Mouse (Mus musculus) hindbrain, embryonic 12.5 days (tissue): ENCODE measurements at regions not wholly inside any gene's neighbourhood (a gene's known extent, or its start where the extent isn't known, plus 50 kb on each side); places are given as distances from the start of the nearest gene placed in this dataset.

ENCODE experiments used
- ATAC-seq: fragments of 200-750 bp; cut with Nextera tagmentation; 2 replicates; pipeline ENCODE4 v1.8.0; 2017; ENCODE audit warnings: moderate TSS enrichment; ENCODE audit not compliant: low FRiP score
- H3K27ac ChIP-seq: fragments of 300-500 bp; sonication (generic); 2 replicates; pipeline ENCODE4 v1.5.1; 2016; ENCODE audit warnings: mild to moderate bottlenecking
- H3K27me3 ChIP-seq: fragments of 300-500 bp; sonication (generic); 2 replicates; pipeline ENCODE4 v1.6.1; 2016; ENCODE audit warnings: mild to moderate bottlenecking
- H3K36me3 ChIP-seq: fragments of 300-500 bp; sonication (generic); 2 replicates; pipeline ENCODE4 v1.6.1; 2016; ENCODE audit warnings: mild to moderate bottlenecking
- H3K4me1 ChIP-seq: fragments of 300-500 bp; sonication (generic); 2 replicates; pipeline ENCODE4 v1.6.1; 2016
- H3K4me2 ChIP-seq: fragments of 300-500 bp; sonication (generic); replicated peaks from 2 replicates; pipeline ENCODE4 v1.6.1; 2016; ENCODE audit warnings: mild to moderate bottlenecking
- H3K4me3 ChIP-seq: fragments of 300-500 bp; sonication (generic); 2 replicates; pipeline ENCODE4 v1.5.1; 2016; ENCODE audit warnings: mild to moderate bottlenecking
- H3K9ac ChIP-seq: fragments of 300-500 bp; sonication (generic); 2 replicates; pipeline ENCODE4 v1.6.1; 2016; ENCODE audit warnings: mild to moderate bottlenecking, moderate library complexity
- H3K9me3 ChIP-seq: fragments of 300-500 bp; sonication (generic); replicated peaks from 2 replicates; pipeline ENCODE4 v1.6.1; 2016; ENCODE audit warnings: mild to moderate bottlenecking
- WGBS: fragments of 180-500 bp; shearing (Covaris S2); methylation state at CpG from one replicate; pipeline ENCODE4 v1.1.7; 2016; 5-methylcytosine and 5-hydroxymethylcytosine counted together

- no peak overlapping the region for H3K4me2 ChIP-seq
- WGBS: 83% methylated on average over 10 of the region's 10 CpGs
Measured at GRCm38 (mm10) chr13:43724161-43724560, 60.4 kb upstream of the Cd83 start.

DNA sequence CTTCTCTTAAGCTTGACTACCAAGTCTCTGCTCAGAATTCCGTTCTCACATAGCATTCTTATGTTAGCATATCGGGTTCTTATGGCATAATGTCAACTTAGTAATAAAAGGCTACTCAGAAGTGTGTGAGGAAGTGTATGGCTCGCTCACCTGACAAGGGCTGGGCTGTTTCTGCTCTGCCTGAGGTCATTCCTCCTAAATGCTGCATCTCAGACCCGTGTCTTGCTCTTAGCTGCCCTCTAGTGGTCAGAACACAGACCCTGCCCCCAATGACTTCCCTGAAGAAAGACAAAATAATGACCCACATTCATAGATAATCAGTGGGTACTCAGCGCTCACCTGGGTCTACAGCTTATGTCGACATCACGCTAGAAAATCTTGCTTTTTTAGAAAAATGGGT lies 58.9 kb upstream of the Cd83 start:
- Histone ChIP-seq H3K9ac (no peak overlapping the region), H3K27ac (no peak overlapping the region), H3K4me2 (no peak overlapping the region), H3K9me3 (no peaks in the 10 kb centered on the region), H3K4me1 (no peaks in the 10 kb centered on the region), H3K4me3 (no peak overlapping the region), H3K36me3 (no peaks in the 10 kb centered on the region), H3K27me3 (no peaks in the 10 kb centered on the region)
- 28% methylated on average over 7 of the region's 7 CpGs for WGBS
- no peak for ATAC-seq

More at GRCm38 (mm10) chr13:43724161-43724560, 60.4 kb upstream of the Cd83 start:
- H3K4me1 ChIP-seq: no peaks in the 10 kb centered on the region
- no peak for ATAC-seq
- H3K27me3 ChIP-seq: no peaks in the 10 kb centered on the region
- no peak overlapping the region for H3K27ac ChIP-seq
- no peak overlapping the region for H3K9ac ChIP-seq
- H3K36me3 ChIP-seq: no peaks in the 10 kb centered on the region
- no peaks in the 10 kb centered on the region for H3K9me3 ChIP-seq
- no peak overlapping the region for H3K4me3 ChIP-seq

GRCm38 (mm10) chr13:43726895-43727341 lies 57.7 kb upstream of the Cd83 start:
- H3K9me3 ChIP-seq: no peaks in the 10 kb centered on the region
- H3K4me3 ChIP-seq: no peak overlapping the region
- no peak for ATAC-seq
- no peak overlapping the region for H3K27ac ChIP-seq
- no peaks in the 10 kb centered on the region for H3K4me1 ChIP-seq
- 76% methylated on average over 13 of the region's 13 CpGs for WGBS
- H3K9ac ChIP-seq: no peak overlapping the region
- no peak overlapping the region for H3K4me2 ChIP-seq
- no peaks in the 10 kb centered on the region for H3K27me3 ChIP-seq
- no peaks in the 10 kb centered on the region for H3K36me3 ChIP-seq

- Histone ChIP-seq H3K4me3 (no peak overlapping the region), H3K27me3 (no peaks in the 10 kb centered on the region), H3K4me1 (peaks cover 3% of the 10 kb centered on the region), H3K4me2 (no peak overlapping the region), H3K27ac (no peak overlapping the region), H3K9me3 (no peaks in the 10 kb centered on the region), H3K36me3 (no peaks in the 10 kb centered on the region), H3K9ac (no peak overlapping the region)
- no peak for ATAC-seq
- 88% methylated on average over 11 of the region's 11 CpGs for WGBS
Measured at GRCm38 (mm10) chr13:43729617-43730016, 55.0 kb upstream of the Cd83 start.

- H3K9ac ChIP-seq: no peak overlapping the region
- no peak overlapping the region for H3K4me3 ChIP-seq
- peaks cover 4% of the 10 kb centered on the region for H3K4me1 ChIP-seq
- H3K27me3 ChIP-seq: no peaks in the 10 kb centered on the region
- H3K27ac ChIP-seq: no peak overlapping the region; the same call in 1 of the 2 replicates
- H3K4me2 ChIP-seq: no peak overlapping the region
- H3K36me3 ChIP-seq: no peaks in the 10 kb centered on the region
- 55% methylated on average over 10 of the region's 10 CpGs for whole genome bisulfite sequencing
- no peaks in the 10 kb centered on the region for H3K9me3 ChIP-seq
- peak; percentile 71 for ATAC-seq
Measured at GRCm38 (mm10) chr13:43733061-43733460, 51.5 kb upstream of the Cd83 start.

DNA sequence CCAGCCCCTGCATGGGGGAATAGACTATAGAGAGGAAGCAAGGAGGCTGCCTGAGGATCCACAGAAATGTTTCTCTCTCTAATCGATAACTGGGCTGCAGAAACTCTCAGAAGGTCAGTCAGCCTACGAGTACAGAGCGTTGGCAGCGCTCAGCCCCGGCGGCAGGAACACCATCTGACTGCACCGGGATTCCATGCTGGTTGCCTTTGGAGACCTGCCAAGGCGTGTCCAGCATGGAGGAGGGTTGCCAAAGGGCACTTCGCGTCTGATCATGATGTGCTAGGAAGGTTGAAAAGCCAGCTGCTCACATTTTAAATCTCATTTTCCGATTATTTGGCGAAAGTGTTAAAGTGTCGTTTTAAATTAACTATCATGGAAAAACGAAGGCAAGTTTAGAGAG lies 49.9 kb upstream of the Cd83 start:
- ATAC-seq: no peak
- no peaks in the 10 kb centered on the region for H3K9me3 ChIP-seq
- no peak overlapping the region for H3K4me2 ChIP-seq
- no peak overlapping the region for H3K4me3 ChIP-seq
- no peaks in the 10 kb centered on the region for H3K27me3 ChIP-seq
- WGBS: 52% methylated on average over 14 of the region's 14 CpGs
- H3K36me3 ChIP-seq: no peaks in the 10 kb centered on the region
- peaks cover 4% of the 10 kb centered on the region for H3K4me1 ChIP-seq
- H3K27ac ChIP-seq: no peak overlapping the region
- no peak overlapping the region for H3K9ac ChIP-seq
